Mouse (Mus musculus): ENCODE data around the gene Ttc9b.
"Not testable (repeated sequence)": the region's sequence is repeated elsewhere in the genome, so short reads cannot be mapped to it uniquely, and the experiment has no call there.

Ttc9b gene

DNA sequence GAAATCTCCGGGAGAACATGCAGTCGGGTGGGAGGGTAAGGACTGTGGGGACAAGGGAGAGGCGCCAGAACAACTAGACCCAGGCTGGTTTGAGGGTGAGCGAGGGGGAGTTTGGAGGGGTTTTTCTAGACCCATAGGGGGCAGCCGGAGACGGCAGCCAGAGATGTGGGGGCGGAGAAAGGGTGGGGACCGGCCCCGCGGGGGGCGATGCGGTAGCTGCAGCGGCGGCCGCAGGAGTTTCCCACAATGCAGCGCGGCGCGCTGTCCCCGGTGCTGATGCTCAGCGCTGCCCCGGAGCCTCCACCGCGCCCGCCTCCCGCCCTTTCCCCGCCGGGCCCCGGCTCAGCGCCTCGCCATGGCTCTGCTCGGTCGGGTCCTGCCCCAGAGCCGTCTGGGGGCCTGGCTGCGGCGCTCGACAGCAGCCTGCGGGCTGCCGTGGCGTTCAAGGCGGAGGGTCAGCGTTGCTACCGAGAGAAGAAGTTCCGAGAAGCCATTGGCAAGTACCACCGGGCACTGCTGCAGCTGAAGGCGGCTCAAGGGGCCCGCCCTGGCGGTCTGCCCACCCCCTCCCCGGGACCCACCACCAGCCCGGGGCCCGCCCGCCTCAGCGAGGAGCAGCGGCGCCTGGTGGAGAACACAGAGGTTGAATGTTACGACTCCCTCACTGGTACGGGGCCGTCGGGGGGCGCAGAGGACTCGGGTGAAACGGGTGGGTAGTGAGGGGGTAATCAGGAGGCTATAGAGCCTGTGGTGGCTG is at the start of gene Ttc9b:
TSS of gene Ttc9b (plus strand) at position 235 of the 757 bp plus-strand sequence.
- peak; percentile 75 for DNase-seq

- no peak for DNase-seq
Measured at GRCm38 (mm10) chr7:27604661-27605348, 48.9 kb upstream of the Ttc9b start.

GRCm38 (mm10) chr7:27605499-27606285 is 48.0 kb upstream of the Ttc9b start:
- peak; percentile 56 for DNase-seq

DNA sequence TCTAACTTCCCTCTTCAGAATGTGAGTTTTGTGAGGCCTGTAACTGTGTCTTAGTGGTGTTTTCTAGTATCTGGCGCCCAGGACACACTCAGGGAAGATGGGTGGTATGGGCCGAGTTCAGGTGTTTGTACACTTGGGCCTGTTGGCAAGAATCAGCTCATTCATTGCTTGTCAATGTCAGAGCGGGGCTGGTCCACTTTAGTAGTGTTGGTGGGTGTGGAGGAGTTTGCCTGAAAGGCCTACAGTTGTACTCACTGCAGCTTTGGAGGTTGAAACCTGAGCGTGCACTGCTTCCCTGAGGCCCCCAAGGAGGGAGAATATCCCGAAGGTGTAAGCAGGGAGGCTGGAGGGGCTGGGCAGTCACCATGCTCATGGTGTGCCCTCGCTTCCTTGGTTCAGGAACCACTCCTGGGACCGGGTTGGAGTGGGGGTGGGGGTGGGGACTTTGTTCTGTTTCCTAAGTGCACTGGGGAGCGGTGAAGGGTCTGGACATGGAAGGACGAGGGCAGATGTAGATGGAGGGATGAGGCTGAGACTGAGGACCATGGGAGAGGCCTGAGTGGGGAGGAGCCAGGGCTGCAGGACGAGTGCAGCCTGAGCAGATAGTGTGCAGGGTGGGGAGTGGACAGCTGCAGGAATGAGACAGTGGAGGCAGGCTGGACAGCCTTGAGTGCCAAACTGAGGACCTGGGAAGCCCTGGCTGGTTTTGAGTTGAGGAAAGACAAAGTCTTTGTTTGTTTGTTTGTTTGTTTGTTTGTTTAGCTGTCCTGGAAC is 47.0 kb upstream of the Ttc9b start:
- no peak for DNase-seq

- peak; percentile 77 for DNase-seq
Measured at GRCm38 (mm10) chr7:27607580-27607979, 46.1 kb upstream of the Ttc9b start.

DNA sequence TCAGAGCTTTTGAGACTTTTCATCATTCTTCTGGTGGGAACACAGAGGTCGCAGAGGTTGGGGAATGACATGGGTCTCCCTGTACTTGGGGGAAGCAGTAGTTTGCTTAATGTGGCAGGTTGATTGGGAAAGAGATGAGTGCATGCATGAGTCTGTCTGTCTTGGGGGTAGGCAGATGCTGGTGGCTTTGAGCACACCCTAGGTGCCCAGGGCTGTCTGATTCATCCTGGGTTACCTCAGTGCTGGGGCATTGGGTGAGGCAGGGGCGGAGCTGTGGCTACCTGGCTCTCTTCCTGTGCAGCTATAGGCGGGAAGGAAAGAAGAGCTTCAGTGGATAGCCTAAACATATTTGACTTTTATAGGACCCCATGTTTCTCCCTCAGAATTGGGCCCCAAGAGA is 45.6 kb upstream of the Ttc9b start:
- no peak for DNase-seq

GRCm38 (mm10) chr7:27609285-27609684 is 44.4 kb upstream of the Ttc9b start:
- no peak for DNase-seq

- DNase-seq, result no peak
Measured at GRCm38 (mm10) chr7:27609688-27610087, 44.0 kb upstream of the Ttc9b start.

DNA sequence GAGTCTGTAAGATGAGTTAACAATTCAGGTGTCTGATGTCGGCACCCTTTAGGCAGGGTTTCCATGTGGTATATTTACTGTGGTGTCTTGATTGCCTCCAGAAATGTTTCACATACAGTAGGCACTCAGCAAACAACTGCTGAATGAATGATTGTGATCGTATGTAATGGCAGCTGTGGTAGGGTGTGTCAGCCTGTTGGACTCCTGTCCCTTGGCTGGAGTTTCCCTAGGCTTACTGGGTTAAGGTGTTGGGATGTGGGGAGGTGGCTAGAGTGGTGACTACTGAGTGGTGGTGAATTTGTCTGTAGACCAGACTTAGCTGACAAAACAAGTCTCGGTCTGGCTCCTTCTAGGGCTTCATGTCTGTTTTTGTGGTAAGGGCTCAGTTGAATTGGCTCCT is 43.3 kb upstream of the Ttc9b start:
- no peak for DNase-seq

GRCm38 (mm10) chr7:27610871-27611270 is 42.8 kb upstream of the Ttc9b start:
- no peak for DNase-seq

GRCm38 (mm10) chr7:27612940-27613339 is 40.8 kb upstream of the Ttc9b start:
- DNase-seq, result no peak

DNA sequence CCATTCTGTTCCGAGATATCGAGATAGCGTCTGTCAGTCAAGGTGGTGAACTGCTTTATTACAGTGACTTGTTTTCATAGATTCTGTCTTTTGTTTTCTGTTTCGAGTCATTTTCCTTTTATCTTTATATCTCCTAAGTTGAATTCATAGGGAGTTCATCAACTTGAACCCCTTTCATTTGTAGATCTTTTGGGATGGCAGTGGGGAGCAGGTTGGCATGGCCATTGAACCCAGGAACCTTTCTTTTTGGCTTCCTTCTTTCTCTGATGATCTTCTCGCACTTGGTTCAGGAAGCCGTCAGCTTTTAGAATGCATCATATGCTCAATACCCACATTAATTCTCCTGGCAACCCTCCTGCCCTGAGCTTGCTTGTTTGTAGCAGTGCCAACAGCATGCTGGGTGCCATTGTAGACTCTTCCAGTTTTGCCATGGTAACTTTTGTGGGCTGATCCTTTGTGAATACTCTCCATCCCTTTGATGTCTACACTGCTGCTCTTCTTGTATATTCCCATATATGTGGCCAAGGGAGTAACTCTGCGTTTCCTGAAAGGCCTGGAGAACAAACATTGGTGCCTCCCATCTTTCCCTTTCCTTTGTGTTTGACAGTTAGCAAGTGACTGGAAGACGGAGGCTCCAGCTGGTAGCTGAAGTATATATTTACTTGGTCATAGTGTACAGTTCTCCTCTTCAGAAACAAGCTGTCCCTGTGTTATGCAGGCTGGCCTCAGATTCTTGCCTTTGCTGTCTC is 39.8 kb upstream of the Ttc9b start:
- DNase-seq, result no peak

- DNase-seq, result no peak
Measured at GRCm38 (mm10) chr7:27621028-27621427, 32.7 kb upstream of the Ttc9b start.

- no peak for DNase-seq
Measured at GRCm38 (mm10) chr7:27622234-27622633, 31.5 kb upstream of the Ttc9b start.

DNA sequence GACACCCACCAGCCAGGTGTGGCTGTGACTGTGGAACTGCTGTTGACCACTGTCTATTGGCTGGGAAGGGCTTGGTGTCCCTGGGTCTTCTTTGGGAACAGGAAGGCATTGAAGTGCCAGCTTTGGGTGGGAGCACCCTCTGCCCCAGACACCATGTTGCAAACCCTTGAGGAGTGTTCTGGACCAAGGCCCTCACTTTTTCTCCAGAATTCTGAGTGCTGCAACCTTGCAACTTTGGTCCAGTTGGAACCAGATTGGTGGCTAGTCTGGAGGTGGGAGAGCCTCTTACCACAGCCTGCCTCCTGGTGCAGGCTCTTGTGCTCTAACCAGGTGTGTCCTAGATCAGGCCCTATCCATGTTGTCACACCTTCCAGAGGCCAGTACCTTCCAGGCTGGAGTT is 28.7 kb upstream of the Ttc9b start:
- DNase-seq, result no peak

GRCm38 (mm10) chr7:27627707-27628106 is 26.0 kb upstream of the Ttc9b start:
- no peak for DNase-seq

DNA sequence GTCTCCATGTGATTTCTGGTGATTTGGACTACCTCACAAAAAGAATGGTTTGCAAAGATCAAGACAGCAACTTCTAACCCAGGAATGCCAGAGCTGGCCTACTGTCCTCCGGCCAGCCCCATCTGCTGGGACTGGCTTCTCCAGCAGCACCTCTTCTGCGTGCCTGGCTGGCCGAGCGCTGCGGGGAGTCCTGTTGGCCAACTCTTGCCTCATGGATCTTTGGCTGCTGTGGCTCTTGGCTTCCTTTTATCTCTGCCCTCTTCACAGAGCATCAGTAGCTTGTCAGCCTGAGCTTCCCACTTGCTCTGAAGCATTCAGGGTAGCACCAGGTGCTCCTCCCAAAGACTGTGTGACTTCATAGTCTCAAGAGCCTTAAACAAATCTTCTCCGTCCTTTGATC is 25.5 kb upstream of the Ttc9b start:
- DNase-seq, result no peak

DNA sequence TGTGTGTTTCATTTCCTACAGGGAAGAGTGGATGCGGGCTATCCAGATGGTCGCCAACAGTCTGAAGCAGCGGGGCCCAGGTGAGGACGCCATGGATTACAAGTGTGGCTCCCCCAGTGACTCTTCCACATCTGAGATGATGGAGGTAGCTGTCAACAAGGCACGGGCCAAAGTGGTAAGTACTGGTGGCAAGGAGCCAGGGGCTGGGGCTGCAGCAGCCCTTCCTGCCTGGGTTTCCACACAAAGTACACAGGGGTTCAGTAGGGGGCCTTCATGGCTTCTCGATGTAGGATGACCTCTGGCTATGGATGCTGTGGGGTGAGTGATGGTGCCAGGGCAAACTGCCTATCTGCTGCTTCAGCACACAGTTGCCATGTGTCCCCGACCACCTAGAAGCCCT is 24.9 kb upstream of the Ttc9b start:
- DNase-seq, result not testable (repeated sequence)

DNA sequence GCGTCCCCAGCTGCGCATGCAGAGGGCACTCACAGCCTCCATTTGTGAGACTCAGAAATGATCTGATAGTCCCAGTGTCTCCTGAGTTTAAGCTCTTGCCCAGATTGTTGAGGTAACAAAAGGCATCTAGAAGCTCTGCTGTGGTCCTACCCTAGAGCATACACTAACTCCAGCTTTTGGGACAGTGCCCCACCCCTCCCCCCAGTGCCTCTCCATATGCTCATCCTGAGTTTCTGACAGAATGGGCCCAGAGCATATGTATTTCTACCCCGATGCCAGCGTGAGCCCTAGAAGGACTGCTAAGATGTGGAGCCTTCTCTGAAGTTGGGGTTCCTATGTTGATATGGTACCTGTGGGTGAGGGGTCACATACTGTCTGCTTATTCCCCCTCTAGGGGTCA is 22.3 kb upstream of the Ttc9b start:
- DNase-seq, result no peak

DNA sequence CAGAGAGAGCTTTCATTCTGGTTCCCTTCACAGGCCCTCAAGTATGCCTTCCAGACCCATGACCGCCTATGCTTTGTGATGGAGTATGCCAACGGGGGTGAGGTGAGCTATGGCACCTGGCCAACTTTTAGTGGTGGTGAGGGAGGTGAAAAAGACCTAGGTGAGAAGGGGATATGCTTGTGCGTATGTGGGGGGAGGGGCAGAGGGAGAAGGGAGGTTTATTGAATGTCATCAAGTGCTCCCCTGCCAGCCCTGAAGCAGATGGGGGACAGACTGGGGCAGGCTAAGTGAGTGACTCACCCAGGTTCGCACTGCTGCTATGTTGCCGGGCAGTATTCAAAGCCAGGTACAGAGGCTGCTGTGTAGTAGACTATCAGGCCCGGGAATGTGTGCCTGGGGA is 20.5 kb upstream of the Ttc9b start:
- no peak for DNase-seq

GRCm38 (mm10) chr7:27634691-27635090 is 19.0 kb upstream of the Ttc9b start:
- DNase-seq, result no peak

DNA sequence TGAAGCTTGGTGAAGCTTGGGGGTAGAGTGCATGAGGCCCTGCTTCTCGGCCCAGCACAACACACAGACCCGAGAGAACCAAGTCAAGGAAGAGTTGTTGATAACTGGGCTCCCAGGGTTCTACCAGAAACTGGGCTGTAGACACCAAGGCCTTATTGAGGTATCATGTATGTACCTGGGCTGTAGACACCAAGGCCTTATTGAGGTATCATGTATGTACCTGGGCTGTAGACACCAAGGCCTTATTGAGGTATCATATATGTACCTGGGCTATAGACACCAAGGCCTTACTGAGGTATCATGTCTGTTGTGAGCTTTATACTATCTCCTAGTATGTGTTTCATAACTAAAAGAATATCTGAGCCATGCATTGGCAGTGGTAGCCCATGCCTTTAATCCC is 18.6 kb upstream of the Ttc9b start:
- not testable (repeated sequence) for DNase-seq
